Mouse (Mus musculus): ENCODE measurements at regions not wholly inside any gene's neighbourhood (a gene's known extent, or its start where the extent isn't known, plus 50 kb on each side); places are given as distances from the start of the nearest gene placed in this dataset.

- TF ChIP-seq CTCF (IDR thresholded peaks at IDR 0.05; ENCODE audit: low read depth) (no peak), EP300 (IDR thresholded peaks at IDR 0.05; ENCODE audit: low read depth) (no peak)
Observed at GRCm38 (mm10) chr9:8273253-8273652, 139.2 kb upstream of the Cep126 start.

Measured in liver, embryonic 14.5 days (tissue).